Mouse (Mus musculus): ENCODE results near the gene Cenpl. TPM values are rescaled to one million over a fixed set of nuclear protein-coding genes. Genes with fewer than 3 reads are reported as not detected.
"Not testable (repeated sequence)": the region's sequence is repeated elsewhere in the genome, so short reads cannot be mapped to it uniquely, and the experiment has no call there.

Cenpl gene
- polyA plus RNA-seq (2012; rRNA removed): 9.5 and 10.2 TPM in 2 replicates

DNA sequence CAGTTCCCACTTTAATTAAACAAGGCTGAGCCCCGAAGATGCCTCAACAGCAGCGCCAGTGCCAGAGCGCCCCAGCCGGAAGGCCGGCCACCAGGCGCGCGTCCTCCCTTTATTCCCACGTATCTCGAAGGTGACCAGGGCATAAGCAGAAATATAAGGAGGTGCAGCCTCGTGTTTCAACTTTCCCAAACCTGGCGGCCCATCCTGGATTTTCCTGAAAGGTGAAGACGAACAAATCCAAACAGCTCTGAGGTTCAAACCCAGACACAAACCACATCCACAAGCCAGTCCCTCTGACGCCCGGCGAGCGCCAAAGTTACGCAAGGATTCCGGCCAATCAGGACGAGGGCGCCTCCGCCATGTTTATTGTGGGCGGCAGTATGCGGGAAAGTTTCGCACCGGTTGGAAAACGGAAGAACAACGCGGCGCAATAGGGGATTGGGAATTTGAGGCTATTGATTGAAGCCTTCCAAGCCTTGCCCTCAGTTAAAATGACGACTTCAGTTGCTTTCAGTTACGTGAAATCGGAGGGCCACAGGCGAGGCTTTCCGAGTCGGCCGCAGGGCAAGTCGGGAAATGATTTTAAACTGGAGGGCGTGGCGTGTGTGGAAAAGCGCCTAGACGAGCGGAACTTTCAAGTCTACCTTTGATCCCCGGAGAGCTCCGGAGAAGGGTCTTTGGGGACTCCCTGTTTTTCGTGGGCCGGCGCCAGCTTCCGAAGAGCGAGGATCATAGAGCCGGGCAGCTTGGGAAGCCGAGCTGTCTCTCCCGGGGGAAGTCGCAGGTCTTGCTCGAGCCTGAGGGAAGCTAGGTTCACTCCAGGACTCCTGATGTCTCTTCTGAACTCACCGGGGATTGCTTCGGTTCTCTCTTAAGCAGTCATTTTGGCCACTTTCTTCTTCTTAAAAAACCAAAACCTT lies at the start of gene Cenpl, which contains the start of gene Dars2:
TSS of gene Cenpl (plus strand) at position 362 of the 920 bp plus-strand sequence.
TSS of gene Dars2 (minus strand) at position 307 of the 920 bp plus-strand sequence.
- H3K4me3 ChIP-seq (ENCODE audit: control insufficient read depth, insufficient read depth, low read length): peak within 1 kb of the TSS; percentile 93
- DNase-seq: peak; percentile 92
- no peaks in the 10 kb centered on the region for H3K27me3 ChIP-seq (ENCODE audit: control insufficient read depth, insufficient read depth, low read length)
- no peaks in the 10 kb centered on the region for H3K36me3 ChIP-seq (ENCODE audit: control insufficient read depth, insufficient read depth, low read length)
- peak within 1 kb of the TSS; percentile 52 for H3K27ac ChIP-seq (ENCODE audit: control insufficient read depth, insufficient read depth, low read length)
- WGBS: under 1% methylated on average over 57 of the region's 57 CpGs
- TF ChIP-seq CTCF (IDR thresholded peaks at IDR 0.05; ENCODE audit: borderline replicate concordance, control insufficient read depth, extremely low read depth, insufficient read depth, low read length, poor library complexity) (peak; percentile 37; the same call in 1 of the 2 replicates), POLR2A (IDR thresholded peaks at IDR 0.05; ENCODE audit: control insufficient read depth, extremely low read depth, insufficient read depth, low read length, poor library complexity) (peak; percentile 68)
- H3K4me1 ChIP-seq (replicated peaks; ENCODE audit: control insufficient read depth, insufficient read depth, low read length): peaks cover 25% of the 10 kb centered on the region

GRCm38 (mm10) chr1:161025410-161026210 lies 44.9 kb upstream of the Cenpl start:
- no peak for TF ChIP-seq POLR2A (IDR thresholded peaks at IDR 0.05; ENCODE audit: control insufficient read depth, extremely low read depth, insufficient read depth, low read length, poor library complexity)
- no peak for TF ChIP-seq CTCF (IDR thresholded peaks at IDR 0.05; ENCODE audit: borderline replicate concordance, control insufficient read depth, extremely low read depth, insufficient read depth, low read length, poor library complexity)
- WGBS: 89% methylated on average over 5 of the region's 5 CpGs
- Histone ChIP-seq H3K4me1 (replicated peaks; ENCODE audit: control insufficient read depth, insufficient read depth, low read length) (no peaks in the 10 kb centered on the region), H3K4me3 (ENCODE audit: control insufficient read depth, insufficient read depth, low read length) (no peak overlapping the region), H3K27me3 (ENCODE audit: control insufficient read depth, insufficient read depth, low read length) (no peaks in the 10 kb centered on the region), H3K27ac (ENCODE audit: control insufficient read depth, insufficient read depth, low read length) (no peak overlapping the region), H3K36me3 (ENCODE audit: control insufficient read depth, insufficient read depth, low read length) (peaks cover 5% of the 10 kb centered on the region)
- no peak for DNase-seq

- no peak for TF ChIP-seq POLR2A (IDR thresholded peaks at IDR 0.05; ENCODE audit: control insufficient read depth, extremely low read depth, insufficient read depth, low read length, poor library complexity)
- TF ChIP-seq CTCF (IDR thresholded peaks at IDR 0.05; ENCODE audit: borderline replicate concordance, control insufficient read depth, extremely low read depth, insufficient read depth, low read length, poor library complexity): no peak
- no peaks in the 10 kb centered on the region for H3K4me1 ChIP-seq (replicated peaks; ENCODE audit: control insufficient read depth, insufficient read depth, low read length)
- no peaks in the 10 kb centered on the region for H3K27me3 ChIP-seq (ENCODE audit: control insufficient read depth, insufficient read depth, low read length)
- WGBS: 27% methylated on average over 2 of the region's 2 CpGs
- peaks cover 5% of the 10 kb centered on the region for H3K36me3 ChIP-seq (ENCODE audit: control insufficient read depth, insufficient read depth, low read length)
- no peak for DNase-seq
- H3K27ac ChIP-seq (ENCODE audit: control insufficient read depth, insufficient read depth, low read length): no peak overlapping the region
- H3K4me3 ChIP-seq (ENCODE audit: control insufficient read depth, insufficient read depth, low read length): no peak overlapping the region
These were observed 43.3 kb upstream of the Cenpl start for GRCm38 (mm10) chr1:161027196-161027595.

DNA sequence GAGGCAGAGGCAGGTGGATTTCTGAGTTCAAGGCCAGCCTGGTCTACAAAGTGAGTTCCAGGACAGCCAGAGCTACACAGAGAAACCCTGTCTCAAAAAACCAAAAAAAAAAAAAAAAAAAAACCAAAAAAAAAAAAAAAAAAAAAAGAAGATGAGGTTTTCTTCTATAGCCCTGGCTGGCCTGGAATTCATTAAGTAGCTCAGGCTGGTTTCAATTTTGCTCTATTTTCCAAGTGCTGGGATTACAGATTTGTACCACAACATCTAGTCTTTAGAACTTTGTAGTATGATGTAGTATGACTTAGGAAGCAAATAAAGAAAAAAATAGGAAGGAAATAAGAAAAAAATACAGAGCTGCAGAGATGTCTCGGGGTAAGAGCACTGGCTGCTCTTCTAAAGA lies 42.1 kb upstream of the Cenpl start:
- H3K4me3 ChIP-seq (ENCODE audit: control insufficient read depth, insufficient read depth, low read length); H3K27me3 ChIP-seq (ENCODE audit: control insufficient read depth, insufficient read depth, low read length); H3K36me3 ChIP-seq (ENCODE audit: control insufficient read depth, insufficient read depth, low read length); H3K27ac ChIP-seq (ENCODE audit: control insufficient read depth, insufficient read depth, low read length); DNase-seq; H3K4me1 ChIP-seq (replicated peaks; ENCODE audit: control insufficient read depth, insufficient read depth, low read length): not testable (repeated sequence)
- whole genome bisulfite sequencing: 100% methylated on average over 1 of the region's 1 CpGs

- Histone ChIP-seq H3K27ac (ENCODE audit: control insufficient read depth, insufficient read depth, low read length) (no peak overlapping the region), H3K4me1 (replicated peaks; ENCODE audit: control insufficient read depth, insufficient read depth, low read length) (no peaks in the 10 kb centered on the region), H3K4me3 (ENCODE audit: control insufficient read depth, insufficient read depth, low read length) (no peak overlapping the region), H3K27me3 (ENCODE audit: control insufficient read depth, insufficient read depth, low read length) (no peaks in the 10 kb centered on the region), H3K36me3 (ENCODE audit: control insufficient read depth, insufficient read depth, low read length) (no peaks in the 10 kb centered on the region)
- 98% methylated on average over 3 of the region's 3 CpGs for WGBS
- DNase-seq: no peak
- no peak for TF ChIP-seq CTCF (IDR thresholded peaks at IDR 0.05; ENCODE audit: borderline replicate concordance, control insufficient read depth, extremely low read depth, insufficient read depth, low read length, poor library complexity)
- TF ChIP-seq POLR2A (IDR thresholded peaks at IDR 0.05; ENCODE audit: control insufficient read depth, extremely low read depth, insufficient read depth, low read length, poor library complexity): no peak
These were observed 40.5 kb upstream of the Cenpl start for GRCm38 (mm10) chr1:161030058-161030457.

DNA sequence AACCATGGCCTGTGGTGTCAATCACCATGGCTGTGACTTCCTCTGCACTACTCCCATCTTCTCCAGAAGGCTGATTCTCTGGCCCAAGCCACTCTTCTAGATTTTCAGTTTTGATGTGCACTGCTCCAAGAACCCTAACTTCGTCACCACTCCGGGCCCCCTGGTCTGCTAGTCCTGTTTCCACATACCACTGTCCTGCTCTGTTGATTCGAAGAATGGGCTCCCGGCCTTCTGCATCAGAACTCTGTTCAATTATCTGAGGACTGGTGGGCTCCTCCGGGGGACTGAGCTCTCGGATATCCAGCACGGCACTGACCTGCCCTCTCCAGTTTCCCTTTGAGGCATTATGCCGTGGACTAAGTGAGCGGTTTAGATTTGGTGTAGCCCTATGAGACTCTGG lies 38.6 kb upstream of the Cenpl start:
- DNase-seq: no peak
- no peak for TF ChIP-seq CTCF (IDR thresholded peaks at IDR 0.05; ENCODE audit: borderline replicate concordance, control insufficient read depth, extremely low read depth, insufficient read depth, low read length, poor library complexity)
- no peak for TF ChIP-seq POLR2A (IDR thresholded peaks at IDR 0.05; ENCODE audit: control insufficient read depth, extremely low read depth, insufficient read depth, low read length, poor library complexity)
- WGBS: 95% methylated on average over 9 of the region's 9 CpGs
- Histone ChIP-seq H3K36me3 (ENCODE audit: control insufficient read depth, insufficient read depth, low read length) (peaks cover 11% of the 10 kb centered on the region), H3K27ac (ENCODE audit: control insufficient read depth, insufficient read depth, low read length) (no peak overlapping the region), H3K4me3 (ENCODE audit: control insufficient read depth, insufficient read depth, low read length) (no peak overlapping the region), H3K4me1 (replicated peaks; ENCODE audit: control insufficient read depth, insufficient read depth, low read length) (peaks cover 4% of the 10 kb centered on the region; the same call in 1 of the 2 replicates), H3K27me3 (ENCODE audit: control insufficient read depth, insufficient read depth, low read length) (no peaks in the 10 kb centered on the region)
